8 mouse cellular contexts compared by ENCODE assay signal in the genomic region with DNA sequence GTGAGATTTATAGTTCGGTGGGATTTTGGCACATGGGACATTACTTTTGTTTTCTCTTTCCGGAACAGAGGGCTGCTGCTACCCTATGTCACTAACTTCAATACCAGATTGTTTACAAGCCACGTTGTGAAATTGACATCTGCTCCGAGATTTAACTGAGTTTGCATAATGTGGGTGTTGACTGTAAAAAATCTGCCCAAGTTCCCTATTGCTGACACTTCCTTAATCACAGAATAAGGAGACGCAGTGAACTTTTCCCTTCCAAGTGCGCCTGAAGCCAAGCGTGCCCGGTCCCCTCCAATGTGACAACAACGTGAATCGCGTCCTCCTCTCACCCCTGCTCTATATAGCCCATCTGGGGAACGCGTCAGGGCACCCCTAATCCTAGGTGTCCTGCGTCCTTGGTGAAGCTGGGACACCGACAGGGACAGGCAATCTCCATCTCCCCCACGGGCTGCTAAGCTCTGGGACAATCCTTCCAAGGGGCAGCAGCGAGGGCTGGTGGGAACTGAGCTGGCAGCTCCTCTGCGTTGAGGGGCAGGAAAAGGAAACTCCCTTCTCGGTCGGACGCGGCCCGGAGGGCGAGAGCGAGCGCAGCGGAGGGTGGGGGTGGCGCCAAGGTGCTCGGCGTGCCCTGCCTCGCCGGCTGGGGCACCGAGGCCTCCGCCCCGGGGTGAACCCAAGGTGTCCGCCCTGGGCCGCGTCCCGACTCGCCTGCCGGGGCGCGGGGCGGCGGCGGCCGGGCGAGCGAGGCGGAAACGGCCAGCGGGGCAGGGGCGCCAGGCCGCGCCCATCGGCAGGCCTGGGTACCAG. TPM values are rescaled to one million over a fixed set of nuclear protein-coding genes. Genes with fewer than 3 reads are reported as not detected.
A peak's percentile ranks its signal among the peaks of the same experiment; 100 is the strongest.
DNase-seq lines count a peak whose midpoint lies in the region; ATAC-seq and TF ChIP-seq lines count a peak whose summit lies in the region.

No protein-coding gene starts in this region.

- peak; percentile 47 for ATAC-seq in forebrain, embryonic 15.5 days (replicated peaks)
- peak; percentile 48 for ATAC-seq in neural tube, embryonic 13.5 days (ENCODE audit: low read depth)

- intact Hi-C loops in heart, postnatal 36 days (cut with DNase I): loop anchor here (2.0 to 5.0 kb wide), 3 partner anchors 150 to 1203 kb away; a partner anchor contains a TSS

- H3K4me3 ChIP-seq in forebrain, embryonic 15.5 days: peak overlapping the region; percentile 68
- peak overlapping the region; percentile 84 for H3K4me3 ChIP-seq in neural tube, embryonic 13.5 days
- peak overlapping the region; percentile 95 for H3K4me3 ChIP-seq in testis, adult 2 months (ENCODE audit: control insufficient read depth, low read depth, low read length)

- DNase-seq in ES-CJ7 (ENCODE audit: low read depth, low spot score): peak; percentile 35
- peak; percentile 59 for DNase-seq in cerebellum, adult 11 months
- peak; percentile 67 to 80 for DNase-seq in heart, postnatal 36 days
- peak; percentile 42 to 74 for DNase-seq in layer of hippocampus, adult 18-20 months (ENCODE audit: low spot score in 2 of 2)
- peak; percentile 73 to 76 for DNase-seq in lung, adult 18-20 months

- peak overlapping the region; percentile 97 for H3K27ac ChIP-seq in forebrain, embryonic 15.5 days (replicated peaks)
- peak overlapping the region; percentile 99 for H3K27ac ChIP-seq in neural tube, embryonic 13.5 days (replicated peaks)
- peak overlapping the region; percentile 85 for H3K27ac ChIP-seq in testis, adult 2 months (ENCODE audit: control insufficient read depth, insufficient read depth, low read depth, low read length)

- H3K4me2 ChIP-seq in forebrain, embryonic 15.5 days (replicated peaks): peak overlapping the region; percentile 78
- peak overlapping the region; percentile 87 for H3K4me2 ChIP-seq in neural tube, embryonic 13.5 days

- under 1% methylated on average over 56 of the region's 56 CpGs for WGBS in forebrain, embryonic 15.5 days
- WGBS in neural tube, embryonic 13.5 days: 1% methylated on average over 48 of the region's 56 CpGs

- no peaks in the 10 kb centered on the region for H3K36me3 ChIP-seq in forebrain, embryonic 15.5 days
- H3K36me3 ChIP-seq in neural tube, embryonic 13.5 days: no peaks in the 10 kb centered on the region
- H3K36me3 ChIP-seq in testis, adult 2 months (ENCODE audit: control insufficient read depth, insufficient read depth, low read length): peaks cover 1% of the 10 kb centered on the region; the same call in 1 of the 2 replicates

- peak; percentile 29; the same call in 1 of the 2 replicates for TF ChIP-seq POLR2A in testis, adult 2 months (IDR thresholded peaks at IDR 0.05; ENCODE audit: control insufficient read depth, low read depth, low read length)

- TF ChIP-seq CTCF in testis, adult 2 months (IDR thresholded peaks at IDR 0.05; ENCODE audit: control insufficient read depth, insufficient read depth, insufficient replicate concordance, low read depth, low read length): no peak

- peaks cover 46% of the 10 kb centered on the region for H3K4me1 ChIP-seq in forebrain, embryonic 15.5 days
- peaks cover 49% of the 10 kb centered on the region for H3K4me1 ChIP-seq in neural tube, embryonic 13.5 days (replicated peaks)
- H3K4me1 ChIP-seq in testis, adult 2 months (ENCODE audit: control insufficient read depth, insufficient read depth, low read length): peaks cover 9% of the 10 kb centered on the region

- H3K9me3 ChIP-seq in forebrain, embryonic 15.5 days: no peaks in the 10 kb centered on the region
- H3K9me3 ChIP-seq in neural tube, embryonic 13.5 days: no peaks in the 10 kb centered on the region

- H3K9ac ChIP-seq in forebrain, embryonic 15.5 days (replicated peaks): peak overlapping the region; percentile 75
- peak overlapping the region; percentile 95 for H3K9ac ChIP-seq in neural tube, embryonic 13.5 days

- H3K27me3 ChIP-seq in forebrain, embryonic 15.5 days: no peaks in the 10 kb centered on the region
- no peaks in the 10 kb centered on the region for H3K27me3 ChIP-seq in neural tube, embryonic 13.5 days
- no peaks in the 10 kb centered on the region for H3K27me3 ChIP-seq in testis, adult 2 months (ENCODE audit: control insufficient read depth, insufficient read depth, low read length)

RNA-seq across cellular contexts. Expression of a gene that starts 0.8 kb away (rescaled TPM):
- polyA plus RNA-seq in forebrain, embryonic 15.5 days (2015; fragmentation: Nextera tagmentation; extraction: Ambion mirVana): 92.1 and 96.7 TPM in 2 replicates
- 100 to 1,000 TPM; 372 to 397 TPM for total RNA-seq in heart, postnatal 36 days (2021)
- 10 to 100 TPM; 53.0 to 54.0 TPM for total RNA-seq in layer of hippocampus, adult 18-20 months (2021)
- 119 and 127 TPM in 2 replicates for polyA plus RNA-seq in neural tube, embryonic 13.5 days (2015; fragmentation: Nextera tagmentation; extraction: Ambion mirVana)
- 415 and 469 TPM in 2 replicates for polyA plus RNA-seq in testis, adult 2 months (2012; rRNA removed)

RNA-seq across cellular contexts. Expression of a gene that starts 41.5 kb away (rescaled TPM):
- 0.34 and 0.59 TPM in 2 replicates for polyA plus RNA-seq in forebrain, embryonic 15.5 days (2015; fragmentation: Nextera tagmentation; extraction: Ambion mirVana)
- 1 to 10 TPM; 1.0 to 1.2 TPM for total RNA-seq in heart, postnatal 36 days (2021)
- under 1 TPM; 0.08 to 0.20 TPM for total RNA-seq in layer of hippocampus, adult 18-20 months (2021)
- 0.39 and 0.45 TPM in 2 replicates for polyA plus RNA-seq in neural tube, embryonic 13.5 days (2015; fragmentation: Nextera tagmentation; extraction: Ambion mirVana)
- polyA plus RNA-seq in testis, adult 2 months (2012; rRNA removed): 1.5 and 1.6 TPM in 2 replicates

Comparison
In these comparisons a context has a peak if more than half of its experiments do, and no peak if none do; other contexts are left out.
1. Peak in every context shown above with its lines: DNase-seq, ATAC-seq, H3K4me3 ChIP-seq and H3K27ac ChIP-seq.